Mouse (Mus musculus): ENCODE measurements around the gene Arhgap23. TPM values are rescaled to one million over a fixed set of nuclear protein-coding genes. Genes with fewer than 3 reads are reported as not detected.

Gene Arhgap23
- polyA plus RNA-seq (2014; fragmentation: Nextera tagmentation; extraction: Ambion mirVana): 3.1 and 4.2 TPM in 2 replicates

DNA sequence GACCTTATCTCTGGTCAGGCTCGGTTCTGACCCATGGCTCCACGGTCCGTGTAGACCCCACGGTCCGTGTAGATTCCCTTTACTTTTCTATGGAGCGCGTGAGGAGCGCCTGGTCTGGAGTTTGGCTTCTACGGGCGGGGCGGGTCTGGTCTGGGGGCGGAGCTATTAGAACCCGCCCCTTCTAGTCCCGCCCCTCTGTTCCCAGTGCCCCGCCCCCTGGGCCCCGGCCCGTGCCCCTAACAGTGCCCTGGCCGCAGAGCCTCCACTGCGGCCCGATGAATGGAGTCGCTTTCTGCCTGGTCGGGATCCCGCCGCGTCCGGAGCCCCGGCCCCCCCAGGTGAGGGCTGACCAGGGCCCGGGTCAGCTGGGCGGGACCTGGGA lies at the start of gene Arhgap23:
Gene Arhgap23 (plus strand): TSS at position 204 of the 382 bp plus-strand sequence.
- ATAC-seq (replicated peaks; ENCODE audit: insufficient number of reproducible peaks, low FRiP score, low TSS enrichment, low read depth) (peak; percentile 71), DNase-seq (ENCODE audit: low spot score) (peak; percentile 84)
- under 1% methylated on average over 29 of the region's 29 CpGs for WGBS
- Histone ChIP-seq H3K4me3 (ENCODE audit: low read depth, low read length) (peak within 1 kb of the TSS; percentile 60), H3K27me3 (ENCODE audit: control insufficient read depth, insufficient read depth, low read length) (no peaks in the 10 kb centered on the region), H3K9me3 (replicated peaks; ENCODE audit: control insufficient read depth, low read length) (no peaks in the 10 kb centered on the region), H3K4me1 (ENCODE audit: control insufficient read depth, insufficient read depth, low read length) (peaks cover 7% of the 10 kb centered on the region), H3K9ac (replicated peaks; ENCODE audit: low read length) (peak within 1 kb of the TSS; percentile 61), H3K4me2 (ENCODE audit: low read depth, low read length) (peak within 1 kb of the TSS; percentile 76), H3K36me3 (replicated peaks; ENCODE audit: control insufficient read depth, insufficient read depth, low read depth, low read length) (no peaks in the 10 kb centered on the region), H3K27ac (replicated peaks; ENCODE audit: low read depth, low read length) (0 out of 2 replicates have a peak within 1 kb of the TSS, but pooled peaks have one; percentile 37)

DNA sequence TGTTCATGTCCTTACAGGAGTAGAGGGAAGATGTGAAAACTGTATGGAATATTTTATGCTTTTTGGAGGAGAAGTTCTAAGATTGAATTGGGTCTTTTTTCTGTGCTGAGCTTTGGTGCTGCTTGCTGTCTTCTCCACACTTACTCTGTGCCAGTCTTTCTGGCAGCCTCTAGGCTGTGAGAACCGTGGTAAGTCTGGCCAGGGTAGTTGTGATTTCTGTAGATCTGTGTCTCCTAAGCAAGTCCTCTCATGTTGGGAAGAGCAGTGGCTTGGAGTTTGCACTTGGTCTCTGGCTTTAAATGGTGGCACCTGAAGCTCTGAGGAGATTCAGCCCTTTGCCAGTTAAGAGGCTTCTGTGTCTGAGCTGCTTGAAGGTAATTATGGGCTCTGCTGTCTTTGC lies 49.8 kb upstream of the Arhgap23 start:
- no peak overlapping the region for H3K4me3 ChIP-seq (ENCODE audit: low read depth, low read length)
- H3K9ac ChIP-seq (replicated peaks; ENCODE audit: low read length): no peak overlapping the region
- no peak overlapping the region for H3K27ac ChIP-seq (replicated peaks; ENCODE audit: low read depth, low read length)
- ATAC-seq (replicated peaks; ENCODE audit: insufficient number of reproducible peaks, low FRiP score, low TSS enrichment, low read depth): no peak
- no peak for DNase-seq (ENCODE audit: low spot score)
- no peak overlapping the region for H3K4me2 ChIP-seq (ENCODE audit: low read depth, low read length)
- WGBS: 64% methylated on average over 1 of the region's 1 CpGs
- no peaks in the 10 kb centered on the region for H3K27me3 ChIP-seq (ENCODE audit: control insufficient read depth, insufficient read depth, low read length)
- H3K36me3 ChIP-seq (replicated peaks; ENCODE audit: control insufficient read depth, insufficient read depth, low read depth, low read length): no peaks in the 10 kb centered on the region; the same call in 1 of the 2 replicates
- no peaks in the 10 kb centered on the region for H3K4me1 ChIP-seq (ENCODE audit: control insufficient read depth, insufficient read depth, low read length)
- no peaks in the 10 kb centered on the region for H3K9me3 ChIP-seq (replicated peaks; ENCODE audit: control insufficient read depth, low read length)

DNA sequence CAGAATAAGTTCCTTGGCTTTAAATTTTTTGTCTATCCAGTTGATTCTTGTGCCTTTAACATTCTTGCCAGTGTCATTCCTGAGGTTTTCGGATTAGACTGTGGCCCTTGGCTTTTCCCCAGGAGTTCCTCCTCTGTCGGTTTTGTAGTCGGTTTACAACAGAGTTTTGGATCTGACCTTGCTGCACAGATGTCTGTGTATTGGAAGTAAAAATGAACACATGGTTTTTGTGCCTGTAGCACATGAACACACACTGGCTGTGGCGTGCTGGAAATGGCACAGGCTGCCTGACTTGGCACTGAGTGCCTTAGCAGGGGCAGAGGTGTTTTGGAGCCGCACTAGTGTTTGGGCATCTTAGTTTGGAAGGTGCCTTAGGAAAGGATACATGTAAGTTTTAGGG lies 46.8 kb upstream of the Arhgap23 start:
- H3K27me3 ChIP-seq (ENCODE audit: control insufficient read depth, insufficient read depth, low read length): no peaks in the 10 kb centered on the region
- ATAC-seq (replicated peaks; ENCODE audit: insufficient number of reproducible peaks, low FRiP score, low TSS enrichment, low read depth) (no peak), DNase-seq (ENCODE audit: low spot score) (no peak)
- H3K9me3 ChIP-seq (replicated peaks; ENCODE audit: control insufficient read depth, low read length): no peaks in the 10 kb centered on the region
- H3K4me2 ChIP-seq (ENCODE audit: low read depth, low read length): no peak overlapping the region
- H3K4me1 ChIP-seq (ENCODE audit: control insufficient read depth, insufficient read depth, low read length): no peaks in the 10 kb centered on the region
- 91% methylated on average over 5 of the region's 5 CpGs for WGBS
- H3K9ac ChIP-seq (replicated peaks; ENCODE audit: low read length): no peak overlapping the region
- no peak overlapping the region for H3K27ac ChIP-seq (replicated peaks; ENCODE audit: low read depth, low read length)
- H3K36me3 ChIP-seq (replicated peaks; ENCODE audit: control insufficient read depth, insufficient read depth, low read depth, low read length): no peaks in the 10 kb centered on the region; the same call in 1 of the 2 replicates
- H3K4me3 ChIP-seq (ENCODE audit: low read depth, low read length): no peak overlapping the region

DNA sequence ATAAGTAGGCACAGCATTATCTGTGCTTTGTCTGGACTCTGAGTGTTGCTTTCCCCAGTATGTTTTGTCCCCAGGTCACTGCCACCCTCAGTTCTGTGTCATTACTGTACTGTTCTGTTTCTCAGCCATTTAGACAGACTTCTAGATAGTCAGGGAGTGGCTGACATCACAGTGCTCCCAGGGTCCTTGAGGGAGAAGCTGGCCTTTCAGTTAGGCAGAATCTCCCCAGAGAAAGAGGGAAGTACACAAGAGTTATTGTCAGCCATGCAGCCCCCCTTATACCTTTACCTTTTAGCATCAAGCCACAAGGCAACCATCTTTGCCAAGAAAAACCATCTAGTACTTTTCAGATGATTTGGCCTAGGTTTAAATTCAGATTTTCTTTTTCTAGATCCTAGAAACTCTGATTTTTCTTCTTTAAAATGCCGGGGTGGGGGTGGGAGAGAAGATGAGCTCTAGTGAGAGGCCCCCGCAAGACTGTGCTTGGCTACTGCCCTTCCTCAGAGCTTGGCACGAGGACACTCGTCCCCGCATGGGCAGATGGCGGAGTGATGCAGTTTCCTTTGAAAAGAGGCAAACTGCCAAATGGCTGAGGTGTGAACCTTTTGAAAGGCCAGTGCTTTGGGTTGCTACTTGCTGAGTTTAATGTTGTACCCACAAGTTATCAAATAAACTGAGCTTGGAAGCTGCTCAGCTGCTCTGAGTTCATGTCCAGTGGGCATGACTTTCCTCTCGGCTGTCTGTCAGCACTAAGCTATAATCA lies 44.8 kb upstream of the Arhgap23 start:
- no peaks in the 10 kb centered on the region for H3K9me3 ChIP-seq (replicated peaks; ENCODE audit: control insufficient read depth, low read length)
- no peak overlapping the region for H3K9ac ChIP-seq (replicated peaks; ENCODE audit: low read length)
- H3K4me1 ChIP-seq (ENCODE audit: control insufficient read depth, insufficient read depth, low read length): no peaks in the 10 kb centered on the region
- no peak overlapping the region for H3K4me2 ChIP-seq (ENCODE audit: low read depth, low read length)
- DNase-seq (ENCODE audit: low spot score) (no peak), ATAC-seq (replicated peaks; ENCODE audit: insufficient number of reproducible peaks, low FRiP score, low TSS enrichment, low read depth) (no peak)
- 88% methylated on average over 7 of the region's 7 CpGs for WGBS
- no peaks in the 10 kb centered on the region for H3K27me3 ChIP-seq (ENCODE audit: control insufficient read depth, insufficient read depth, low read length)
- H3K4me3 ChIP-seq (ENCODE audit: low read depth, low read length): no peak overlapping the region
- no peak overlapping the region for H3K27ac ChIP-seq (replicated peaks; ENCODE audit: low read depth, low read length)
- H3K36me3 ChIP-seq (replicated peaks; ENCODE audit: control insufficient read depth, insufficient read depth, low read depth, low read length): no peaks in the 10 kb centered on the region; the same call in none of the 2 replicates

DNA sequence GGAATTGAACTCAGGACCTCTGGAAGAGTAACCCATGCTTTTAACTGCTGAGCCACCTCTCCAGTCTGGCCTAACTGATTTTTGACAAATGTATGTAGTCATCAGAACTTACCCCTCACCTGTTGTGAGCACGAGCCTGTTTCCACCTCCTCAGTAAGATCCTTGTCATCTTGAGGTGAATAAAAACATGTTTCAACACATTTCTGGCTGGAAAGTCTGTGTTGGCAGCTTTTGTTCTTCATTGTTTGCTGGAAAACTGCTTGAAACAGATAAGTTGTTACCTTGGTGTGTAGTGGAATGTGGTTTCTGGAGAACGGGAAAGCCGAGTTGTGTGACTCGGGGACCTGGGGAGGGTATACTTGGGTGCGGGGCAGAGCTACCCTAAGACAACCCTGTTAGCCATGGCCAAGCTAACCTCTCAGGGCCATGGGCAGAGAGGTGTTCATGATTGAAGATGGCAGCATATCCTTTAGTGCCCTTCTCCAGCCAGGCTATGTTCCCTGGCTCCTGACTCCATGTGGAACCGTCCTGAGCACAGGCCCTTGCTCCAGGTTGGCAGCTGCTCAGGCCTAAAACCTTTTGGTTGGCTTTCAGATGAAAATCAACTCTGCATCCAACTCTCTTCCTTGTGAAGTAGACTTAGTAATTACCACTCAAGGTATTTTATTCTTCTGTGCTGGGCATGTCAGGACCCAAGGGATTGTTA lies 43.0 kb upstream of the Arhgap23 start:
- Histone ChIP-seq H3K4me3 (ENCODE audit: low read depth, low read length) (no peak overlapping the region), H3K27ac (replicated peaks; ENCODE audit: low read depth, low read length) (no peak overlapping the region), H3K36me3 (replicated peaks; ENCODE audit: control insufficient read depth, insufficient read depth, low read depth, low read length) (no peaks in the 10 kb centered on the region; the same call in none of the 2 replicates), H3K27me3 (ENCODE audit: control insufficient read depth, insufficient read depth, low read length) (no peaks in the 10 kb centered on the region), H3K4me1 (ENCODE audit: control insufficient read depth, insufficient read depth, low read length) (no peaks in the 10 kb centered on the region), H3K4me2 (ENCODE audit: low read depth, low read length) (no peak overlapping the region), H3K9me3 (replicated peaks; ENCODE audit: control insufficient read depth, low read length) (no peaks in the 10 kb centered on the region), H3K9ac (replicated peaks; ENCODE audit: low read length) (no peak overlapping the region)
- DNase-seq (ENCODE audit: low spot score) (no peak), ATAC-seq (replicated peaks; ENCODE audit: insufficient number of reproducible peaks, low FRiP score, low TSS enrichment, low read depth) (no peak)
- 92% methylated on average over 6 of the region's 6 CpGs for WGBS

DNA sequence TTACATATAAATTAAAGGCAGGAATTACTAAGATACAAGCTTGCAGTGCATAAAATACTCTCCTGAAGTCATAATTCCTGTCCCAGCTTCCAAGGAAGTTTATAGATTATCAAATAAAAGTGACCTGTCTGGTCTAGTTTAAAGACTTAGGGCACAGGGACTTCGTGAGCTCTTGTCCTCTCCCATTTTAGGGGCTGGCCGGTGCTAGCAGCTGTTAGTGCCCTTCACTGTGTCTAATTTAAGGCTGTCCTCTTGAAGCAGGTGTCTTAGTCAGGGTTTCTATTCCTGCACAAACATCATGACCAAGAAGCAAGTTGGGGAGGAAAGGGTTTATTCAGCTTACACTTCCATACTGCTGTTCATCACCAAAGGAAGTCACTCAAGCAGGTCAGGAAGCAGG lies 41.9 kb upstream of the Arhgap23 start:
- no peaks in the 10 kb centered on the region for H3K9me3 ChIP-seq (replicated peaks; ENCODE audit: control insufficient read depth, low read length)
- H3K4me1 ChIP-seq (ENCODE audit: control insufficient read depth, insufficient read depth, low read length): no peaks in the 10 kb centered on the region
- H3K4me2 ChIP-seq (ENCODE audit: low read depth, low read length): no peak overlapping the region
- H3K36me3 ChIP-seq (replicated peaks; ENCODE audit: control insufficient read depth, insufficient read depth, low read depth, low read length): peaks cover 1% of the 10 kb centered on the region
- H3K27me3 ChIP-seq (ENCODE audit: control insufficient read depth, insufficient read depth, low read length): no peaks in the 10 kb centered on the region
- ATAC-seq (replicated peaks; ENCODE audit: insufficient number of reproducible peaks, low FRiP score, low TSS enrichment, low read depth) (no peak), DNase-seq (ENCODE audit: low spot score) (no peak)
- H3K27ac ChIP-seq (replicated peaks; ENCODE audit: low read depth, low read length): no peak overlapping the region
- H3K9ac ChIP-seq (replicated peaks; ENCODE audit: low read length): no peak overlapping the region
- WGBS: 78% methylated on average over 2 of the region's 2 CpGs
- no peak overlapping the region for H3K4me3 ChIP-seq (ENCODE audit: low read depth, low read length)

DNA sequence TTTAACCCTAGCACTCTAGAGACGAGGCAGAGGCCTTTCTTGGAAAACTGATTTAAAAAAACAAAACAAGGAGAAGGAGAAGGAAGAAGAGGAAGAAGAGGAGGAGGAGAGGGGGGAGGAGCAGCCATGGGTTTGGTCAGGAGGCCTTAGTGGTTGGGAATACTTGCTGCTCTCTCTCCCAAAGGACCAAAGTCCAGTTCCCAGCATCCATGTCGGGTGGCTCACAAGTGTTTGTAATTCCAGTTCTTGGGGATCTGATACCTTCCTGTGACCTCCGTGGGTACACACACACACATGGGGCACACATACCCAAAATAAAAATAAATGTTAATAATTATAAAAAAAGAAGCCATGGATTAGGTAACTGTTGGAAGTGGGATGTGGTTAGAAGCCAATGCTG lies 35.3 kb upstream of the Arhgap23 start:
- Histone ChIP-seq H3K4me3 (ENCODE audit: low read depth, low read length) (no peak overlapping the region), H3K4me2 (ENCODE audit: low read depth, low read length) (no peak overlapping the region), H3K27ac (replicated peaks; ENCODE audit: low read depth, low read length) (no peak overlapping the region), H3K9me3 (replicated peaks; ENCODE audit: control insufficient read depth, low read length) (no peaks in the 10 kb centered on the region), H3K36me3 (replicated peaks; ENCODE audit: control insufficient read depth, insufficient read depth, low read depth, low read length) (peaks cover 8% of the 10 kb centered on the region), H3K9ac (replicated peaks; ENCODE audit: low read length) (no peak overlapping the region), H3K27me3 (ENCODE audit: control insufficient read depth, insufficient read depth, low read length) (no peaks in the 10 kb centered on the region), H3K4me1 (ENCODE audit: control insufficient read depth, insufficient read depth, low read length) (no peaks in the 10 kb centered on the region)
- no peak for DNase-seq (ENCODE audit: low spot score)
- no peak for ATAC-seq (replicated peaks; ENCODE audit: insufficient number of reproducible peaks, low FRiP score, low TSS enrichment, low read depth)
- whole genome bisulfite sequencing: 74% methylated on average over 3 of the region's 3 CpGs

DNA sequence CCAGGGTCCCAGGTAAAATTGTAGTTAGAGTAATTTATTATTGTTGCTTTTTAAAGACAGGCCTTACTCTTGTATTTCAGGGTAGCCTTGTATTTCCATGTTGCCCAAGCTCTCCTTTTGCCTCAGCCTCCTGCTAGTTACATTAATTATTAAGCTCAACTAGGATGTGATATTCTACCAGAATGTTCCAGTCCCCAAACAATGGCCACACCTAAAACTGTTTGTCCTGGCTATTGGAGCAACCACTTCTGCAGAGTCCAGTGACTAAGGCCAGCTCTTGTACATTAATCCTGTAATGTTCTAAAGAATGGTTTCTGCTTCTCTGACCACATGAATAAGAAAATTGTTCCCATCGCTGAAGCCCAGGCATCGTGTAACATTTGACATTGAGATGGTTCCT lies 32.3 kb upstream of the Arhgap23 start:
- DNase-seq (ENCODE audit: low spot score) (no peak), ATAC-seq (replicated peaks; ENCODE audit: insufficient number of reproducible peaks, low FRiP score, low TSS enrichment, low read depth) (no peak)
- no peaks in the 10 kb centered on the region for H3K27me3 ChIP-seq (ENCODE audit: control insufficient read depth, insufficient read depth, low read length)
- H3K4me2 ChIP-seq (ENCODE audit: low read depth, low read length): no peak overlapping the region
- no peak overlapping the region for H3K27ac ChIP-seq (replicated peaks; ENCODE audit: low read depth, low read length)
- no peak overlapping the region for H3K9ac ChIP-seq (replicated peaks; ENCODE audit: low read length)
- no peak overlapping the region for H3K4me3 ChIP-seq (ENCODE audit: low read depth, low read length)
- peaks cover 8% of the 10 kb centered on the region; the same call in 1 of the 2 replicates for H3K36me3 ChIP-seq (replicated peaks; ENCODE audit: control insufficient read depth, insufficient read depth, low read depth, low read length)
- H3K9me3 ChIP-seq (replicated peaks; ENCODE audit: control insufficient read depth, low read length): no peaks in the 10 kb centered on the region
- WGBS: 93% methylated on average over 2 of the region's 2 CpGs
- no peaks in the 10 kb centered on the region for H3K4me1 ChIP-seq (ENCODE audit: control insufficient read depth, insufficient read depth, low read length)

All from embryonic facial prominence, embryonic 11.5 days (tissue).